Mouse (Mus musculus): Measurements from ENCODE around the gene Tmeff2.

Tmeff2 gene

GRCm38 (mm10) chr1:50979358-50980081 is 79.1 kb downstream of the Tmeff2 start:
- no peak for DNase-seq (ENCODE audit: low spot score in 2 of 2)

GRCm38 (mm10) chr1:50980591-50980990 is 80.1 kb downstream of the Tmeff2 start:
- DNase-seq (ENCODE audit: low spot score in 2 of 2) = no peak

- no peak for DNase-seq (ENCODE audit: low spot score in 2 of 2)
Measured at GRCm38 (mm10) chr1:50981151-50981828, 80.8 kb downstream of the Tmeff2 start.

GRCm38 (mm10) chr1:50990661-50991060 is 90.2 kb downstream of the Tmeff2 start:
- no peak for DNase-seq (ENCODE audit: low spot score in 2 of 2)

- no peak for DNase-seq (ENCODE audit: low spot score in 2 of 2)
Measured at GRCm38 (mm10) chr1:50994505-50994904, 94.1 kb downstream of the Tmeff2 start.

GRCm38 (mm10) chr1:50999793-51000192 is 99.3 kb downstream of the Tmeff2 start:
- DNase-seq (ENCODE audit: low spot score in 2 of 2) = no peak

- no peak for DNase-seq (ENCODE audit: low spot score in 2 of 2)
Measured at GRCm38 (mm10) chr1:51008344-51008743, 107.9 kb downstream of the Tmeff2 start.

GRCm38 (mm10) chr1:51040249-51040648 is 139.8 kb downstream of the Tmeff2 start:
- no peak for DNase-seq (ENCODE audit: low spot score in 2 of 2)

GRCm38 (mm10) chr1:51044810-51045209 is 144.4 kb downstream of the Tmeff2 start:
- no peak for DNase-seq (ENCODE audit: low spot score in 2 of 2)

GRCm38 (mm10) chr1:51064549-51064948 is 164.1 kb downstream of the Tmeff2 start:
- no peak for DNase-seq (ENCODE audit: low spot score in 2 of 2)

- DNase-seq (ENCODE audit: low spot score in 2 of 2) = no peak
Measured at GRCm38 (mm10) chr1:51065652-51066051, 165.2 kb downstream of the Tmeff2 start.

- DNase-seq (ENCODE audit: low spot score in 2 of 2) = no peak
Measured at GRCm38 (mm10) chr1:51068814-51069213, 168.4 kb downstream of the Tmeff2 start.

- DNase-seq (ENCODE audit: low spot score in 2 of 2) = no peak
Measured at GRCm38 (mm10) chr1:51069288-51069687, 168.8 kb downstream of the Tmeff2 start.

- DNase-seq (ENCODE audit: low spot score in 2 of 2) = no peak
Measured at GRCm38 (mm10) chr1:51074076-51074475, 173.6 kb downstream of the Tmeff2 start.

- no peak for DNase-seq (ENCODE audit: low spot score in 2 of 2)
Measured at GRCm38 (mm10) chr1:51075785-51076771, 175.6 kb downstream of the Tmeff2 start.

GRCm38 (mm10) chr1:51088921-51089320 is 188.5 kb downstream of the Tmeff2 start:
- no peak for DNase-seq (ENCODE audit: low spot score in 2 of 2)

GRCm38 (mm10) chr1:51089803-51090202 is 189.4 kb downstream of the Tmeff2 start:
- no peak for DNase-seq (ENCODE audit: low spot score in 2 of 2)

GRCm38 (mm10) chr1:51090212-51090761 is 189.8 kb downstream of the Tmeff2 start:
- DNase-seq (ENCODE audit: low spot score in 2 of 2) = no peak

- DNase-seq (ENCODE audit: low spot score in 2 of 2) = no peak
Measured at GRCm38 (mm10) chr1:51094713-51095112, 194.3 kb downstream of the Tmeff2 start.

- no peak for DNase-seq (ENCODE audit: low spot score in 2 of 2)
Measured at GRCm38 (mm10) chr1:51096848-51097598, 196.6 kb downstream of the Tmeff2 start.

GRCm38 (mm10) chr1:51101034-51101590 is 200.7 kb downstream of the Tmeff2 start:
- no peak for DNase-seq (ENCODE audit: low spot score in 2 of 2)

Data from spleen, postnatal 14 days (tissue).